Mouse (Mus musculus) heart, adult 2 months (tissue): ENCODE data around the gene Fam163a.

ENCODE experiments used
- EP300 ChIP-seq: fragments of 200-500 bp; IDR thresholded peaks from 2 replicates; pipeline ENCODE4 v1.6.1; 2011; ENCODE audit warnings: low read depth, low read length, control low read depth; ENCODE audit not compliant: insufficient read depth
- POLR2A ChIP-seq: fragments of 200-500 bp; IDR thresholded peaks from 2 replicates; pipeline ENCODE4 v1.6.1; 2011; ENCODE audit warnings: mild to moderate bottlenecking, low read depth, low read length, control low read depth; ENCODE audit not compliant: insufficient read depth

- no peak for TF ChIP-seq POLR2A
- TF ChIP-seq EP300 = no peak
Observed at GRCm38 (mm10) chr1:156205164-156205563, 338 bp upstream of the Fam163a start.
